Mouse (Mus musculus): ENCODE data around the gene Ndufb2. TPM values are rescaled to one million over a fixed set of nuclear protein-coding genes. Genes with fewer than 3 reads are reported as not detected.

Ndufb2 gene
- total RNA-seq (2021): 100 to 1,000 TPM; 685 to 720 TPM

GRCm38 (mm10) chr6:39592401-39593214, at the start of gene Ndufb2:
Gene Ndufb2 (plus strand): TSS chr6:39592574.
- peak; percentile 90 for DNase-seq (ENCODE audit: low spot score)
- intact Hi-C loops (cut with DNase I): loop anchor here (5.0 kb wide), 1 partner anchor 135 kb away; the partner anchor contains the start of gene Braf

DNA sequence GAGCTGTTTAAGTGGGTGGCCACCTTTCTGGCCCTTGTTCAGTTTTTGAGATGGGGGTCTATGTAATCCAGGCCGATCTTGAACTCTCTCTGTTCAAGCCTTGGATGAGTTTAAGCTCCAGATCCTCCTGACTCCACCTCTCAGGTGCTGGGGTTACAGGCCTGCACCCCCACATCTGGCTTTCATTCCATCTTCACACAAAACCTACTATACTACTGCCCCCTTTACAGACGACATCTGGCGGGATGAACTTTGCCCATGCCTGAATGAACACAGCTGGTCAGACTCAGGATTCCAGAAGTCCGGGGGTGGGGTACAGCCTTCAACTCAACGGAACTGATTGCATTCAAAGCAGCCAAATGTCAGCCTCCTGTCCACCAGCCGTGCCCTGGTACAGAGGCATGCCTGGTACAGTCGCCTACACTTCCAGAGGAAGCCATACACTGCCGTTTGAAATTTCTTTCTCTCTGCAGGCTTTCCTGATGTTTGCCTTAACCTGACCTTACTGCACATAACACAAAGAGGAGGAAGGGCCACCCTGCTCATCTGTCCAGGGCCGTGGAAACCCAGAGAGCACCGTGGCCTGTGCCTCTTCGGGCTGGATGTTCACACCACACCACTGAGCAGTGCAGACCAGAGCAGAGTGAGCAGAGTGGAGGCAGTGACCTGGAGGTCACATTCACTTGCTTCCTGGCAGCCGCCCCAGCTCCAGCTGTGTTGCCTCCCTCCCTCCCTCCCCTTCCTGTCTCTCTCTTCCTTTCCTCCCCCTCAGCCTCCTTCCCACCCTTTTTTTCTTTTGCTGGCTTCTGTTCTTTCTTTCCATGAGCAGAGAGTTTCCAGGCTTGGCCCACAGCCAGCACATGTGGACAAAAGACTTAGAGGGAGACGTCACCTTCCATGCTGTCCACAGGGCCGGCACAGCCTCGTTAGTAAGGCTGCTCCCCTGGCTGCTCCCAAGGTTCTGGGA, 49.5 kb upstream of the Ndufb2 start:
- DNase-seq (ENCODE audit: low spot score): peak; percentile 83
- intact Hi-C loops (cut with DNase I): loop anchor here (2.0 kb wide), 1 partner anchor 14 kb away; the partner anchor contains the start of gene Dennd2a

DNA sequence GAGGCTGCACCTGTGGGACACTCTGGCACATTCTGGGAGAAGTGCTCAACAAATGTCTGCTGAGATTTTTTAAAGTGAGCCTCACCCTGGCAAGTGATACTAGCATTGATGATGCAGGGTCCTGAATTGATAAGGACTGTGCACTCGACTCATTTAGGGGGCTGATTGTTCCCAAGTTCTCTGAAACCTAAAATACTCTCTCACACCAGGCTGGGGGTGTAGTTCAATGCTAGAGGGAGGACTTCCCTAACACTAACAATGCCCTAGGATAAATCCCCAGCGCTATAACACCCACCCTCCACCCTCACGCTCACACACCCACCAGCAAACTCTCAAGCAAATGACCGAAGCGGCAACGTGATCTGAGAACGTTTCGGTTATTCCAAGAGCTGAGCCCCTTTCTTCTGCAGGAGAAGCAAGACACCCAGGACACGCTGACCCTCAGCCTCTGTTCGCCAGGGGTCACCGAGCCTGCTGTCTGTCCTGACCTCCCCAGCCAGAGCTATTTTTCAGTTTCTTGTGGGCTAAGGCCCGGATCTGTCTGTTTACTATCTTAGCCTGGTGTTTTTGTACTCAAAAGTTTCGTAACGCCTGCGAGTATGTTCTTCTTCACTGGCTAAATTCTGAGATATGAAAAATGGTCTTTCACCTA, 48.5 kb upstream of the Ndufb2 start:
- no peak for DNase-seq (ENCODE audit: low spot score)
- intact Hi-C loops (cut with DNase I): loop anchor here (2.0 kb wide), 1 partner anchor 13 kb away; the partner anchor contains the start of gene Dennd2a

DNA sequence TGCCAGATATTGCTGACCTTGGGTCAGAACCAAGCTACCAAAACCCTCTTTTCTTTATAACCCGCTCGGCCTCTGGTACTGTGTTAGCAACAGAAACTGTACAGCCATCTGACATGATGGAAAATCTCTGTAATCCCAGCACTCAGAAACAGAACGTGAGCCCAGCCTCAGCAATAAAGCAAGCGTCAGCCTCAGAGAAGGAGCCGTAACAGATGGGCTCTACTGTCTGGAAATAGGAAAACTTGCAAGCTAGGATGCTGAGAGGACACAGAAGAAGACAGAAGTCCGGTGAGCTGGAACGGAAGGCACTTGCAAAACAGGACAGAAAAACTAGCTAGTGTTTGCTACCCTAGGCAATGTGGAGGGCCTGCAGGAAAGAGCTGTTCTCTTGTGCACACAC, 46.9 kb upstream of the Ndufb2 start:
- no peak for DNase-seq (ENCODE audit: low spot score)
- intact Hi-C loops (cut with DNase I): no loop called here

DNA sequence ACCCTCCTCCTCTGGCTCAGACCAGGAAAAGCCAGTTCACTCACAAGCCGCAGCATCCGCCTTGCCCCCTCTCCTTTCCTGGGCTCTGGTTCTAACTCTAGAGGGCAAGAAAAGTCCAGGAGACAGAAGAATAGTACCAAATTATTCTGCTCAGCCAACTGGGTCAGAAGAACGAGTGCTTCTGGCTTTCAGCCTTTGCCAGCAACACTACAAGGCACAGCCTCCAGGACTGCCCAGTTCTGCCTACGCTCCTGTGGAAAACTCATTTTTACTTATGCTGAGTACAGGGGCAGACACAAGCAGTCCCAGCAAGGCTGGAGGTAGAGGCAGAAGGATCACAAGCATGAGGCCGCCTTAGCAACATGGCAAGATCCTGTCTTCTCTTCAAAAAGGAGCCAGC, 44.3 kb upstream of the Ndufb2 start:
- intact Hi-C loops (cut with DNase I): no loop called here
- DNase-seq (ENCODE audit: low spot score): no peak

GRCm38 (mm10) chr6:39551981-39552636, 40.3 kb upstream of the Ndufb2 start:
- no peak for DNase-seq (ENCODE audit: low spot score)
- intact Hi-C loops (cut with DNase I): no loop called here

DNA sequence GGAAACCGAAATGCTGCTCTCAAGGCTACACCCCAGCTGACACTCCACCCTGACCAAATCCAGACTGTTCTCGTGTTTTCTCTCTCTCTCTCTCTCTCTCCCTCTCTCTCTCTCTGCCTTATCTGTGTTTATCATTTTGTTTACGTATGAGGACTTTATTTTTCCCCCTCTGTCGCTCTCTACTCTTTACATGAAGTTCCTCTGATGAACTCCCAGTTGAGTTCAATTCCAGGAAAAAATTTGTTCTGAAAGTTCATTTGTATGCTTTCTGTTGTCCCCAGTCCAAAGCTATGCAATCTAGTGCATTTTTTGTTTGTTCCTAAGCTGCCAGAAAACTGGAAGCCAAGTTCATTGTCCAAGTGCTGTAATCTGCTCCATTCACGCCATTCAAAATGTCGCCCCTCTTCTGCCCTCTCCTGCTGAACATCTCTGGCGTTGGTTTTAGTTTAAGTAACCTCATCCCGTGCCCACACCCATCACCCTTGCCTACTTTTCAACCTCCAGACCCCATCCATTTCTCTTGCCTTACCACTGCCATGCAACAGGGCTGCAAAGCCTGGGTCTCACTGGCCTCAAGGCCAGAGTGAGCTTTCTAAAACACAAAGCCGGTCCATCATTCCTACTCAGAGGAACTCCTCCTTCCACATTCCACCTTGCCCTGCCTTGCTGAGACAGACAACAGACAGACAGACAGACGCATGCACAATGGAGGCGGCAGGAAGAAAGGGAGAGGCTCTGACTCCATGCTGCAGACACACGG, 37.3 kb upstream of the Ndufb2 start:
- intact Hi-C loops (cut with DNase I): no loop called here
- DNase-seq (ENCODE audit: low spot score): no peak

- intact Hi-C loops (cut with DNase I): no loop called here
- no peak for DNase-seq (ENCODE audit: low spot score)
Measured at GRCm38 (mm10) chr6:39555648-39555945, 36.8 kb upstream of the Ndufb2 start.

DNA sequence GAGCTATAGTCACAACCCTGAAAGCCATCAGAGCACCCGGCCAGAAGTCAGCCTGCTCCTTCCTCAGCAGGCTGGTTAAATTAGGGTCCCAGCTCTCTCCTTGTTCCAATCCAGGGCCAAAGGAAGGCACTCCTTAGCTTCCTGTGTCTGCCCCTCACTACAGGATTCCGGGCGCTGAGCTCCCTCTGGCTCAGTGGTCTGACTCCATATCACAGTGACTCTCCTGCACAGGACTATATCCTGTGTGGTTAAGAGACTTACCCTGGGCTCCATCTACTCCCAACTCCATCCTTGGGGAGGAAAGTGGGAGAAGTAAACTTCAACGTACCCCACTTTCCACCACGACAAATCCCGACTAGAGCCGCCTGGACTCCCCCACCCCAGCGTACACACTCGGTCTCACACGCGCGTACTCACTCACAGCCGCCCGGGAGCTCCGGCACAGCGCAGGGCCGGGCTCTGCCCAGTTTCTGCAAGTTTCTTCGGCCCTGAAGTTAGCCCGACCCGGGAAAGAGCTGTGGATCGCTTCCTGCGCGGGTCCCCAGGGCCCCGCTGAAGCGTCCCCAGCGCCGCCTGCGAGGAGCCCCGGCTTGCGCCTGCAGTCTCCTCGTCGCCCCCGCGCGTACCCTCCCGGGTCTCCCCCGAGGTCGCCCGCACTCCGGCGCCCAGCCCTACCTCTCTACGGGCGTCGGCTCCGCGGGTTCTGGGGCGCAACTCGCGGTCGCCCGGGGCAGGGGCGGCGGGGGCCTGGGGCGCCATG, 35.3 kb upstream of the Ndufb2 start:
- DNase-seq (ENCODE audit: low spot score): no peak
- intact Hi-C loops (cut with DNase I): loop anchor here (1.0 to 2.0 kb wide), 2 partner anchors 12 to 14 kb away; no protein-coding TSS in a partner anchor

DNA sequence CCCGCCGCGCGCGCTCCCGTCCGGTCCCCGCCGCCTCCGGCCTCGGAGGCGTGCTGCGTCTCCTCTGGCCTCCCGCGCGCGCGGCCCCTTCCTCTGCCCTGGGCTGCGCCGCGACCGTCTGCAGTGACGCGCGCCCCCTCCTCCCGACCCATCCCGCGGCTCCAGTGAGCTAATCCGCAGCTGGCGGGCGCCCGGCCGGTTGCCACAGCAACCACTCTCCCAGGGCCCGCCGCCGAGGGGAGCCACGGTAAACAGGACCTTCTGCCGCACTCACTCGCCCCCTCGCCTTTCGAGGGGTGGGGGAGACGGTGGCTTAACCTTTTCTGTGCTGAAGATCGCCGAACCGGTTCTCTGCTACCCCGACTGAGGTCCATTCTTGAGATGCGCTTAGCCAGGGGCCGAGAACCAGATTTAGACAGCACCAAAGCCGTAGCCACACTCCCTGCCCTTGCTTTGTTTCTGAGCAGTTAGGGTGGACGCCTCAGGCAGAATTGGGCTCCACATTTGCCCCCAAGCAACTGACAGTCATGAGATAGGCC, 34.6 kb upstream of the Ndufb2 start, which contains the start of gene Dennd2a:
TSS of gene Dennd2a (minus strand) at position 145 of the 539 bp plus-strand sequence.
- intact Hi-C loops (cut with DNase I): loop anchor here (1.0 to 2.0 kb wide), 2 partner anchors 12 to 15 kb away; no protein-coding TSS in a partner anchor
- DNase-seq (ENCODE audit: low spot score): peak; percentile 75

DNA sequence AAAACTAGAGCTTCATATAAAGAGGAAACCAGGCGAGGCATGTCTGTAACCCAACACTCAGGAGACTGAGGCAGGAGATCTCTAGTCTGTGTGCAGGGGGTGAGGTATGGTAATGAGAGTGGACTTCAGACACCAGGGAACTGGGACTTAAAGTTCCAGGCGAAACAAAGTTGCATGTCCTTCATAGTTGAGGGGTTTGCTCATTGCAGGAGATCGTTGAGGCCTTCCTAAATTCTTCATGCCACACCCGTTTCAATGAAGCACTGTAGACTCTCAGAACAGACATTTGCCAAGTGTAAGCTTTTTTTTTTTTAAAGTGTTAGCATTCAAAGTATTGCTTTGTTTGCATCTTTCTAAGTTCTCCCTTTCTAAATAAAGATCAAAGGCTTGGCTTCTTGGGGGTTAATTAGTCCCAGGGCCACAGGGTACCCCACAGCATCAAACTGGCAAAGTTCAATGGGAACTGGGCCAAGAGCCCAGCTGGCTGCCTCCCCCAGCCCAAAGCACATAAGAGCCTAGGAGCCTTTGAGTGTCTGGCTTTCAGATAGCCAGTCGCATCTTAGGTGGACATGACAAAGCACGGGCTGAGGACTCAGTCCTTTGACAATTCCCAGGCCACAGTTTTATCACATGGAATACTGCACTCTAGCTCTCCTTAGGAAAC, 33.0 kb upstream of the Ndufb2 start:
- no peak for DNase-seq (ENCODE audit: low spot score)
- intact Hi-C loops (cut with DNase I): no loop called here

- intact Hi-C loops (cut with DNase I): loop anchor here (1.0 kb wide), 1 partner anchor 99 kb away; no protein-coding TSS in a partner anchor
- peak; percentile 53 for DNase-seq (ENCODE audit: low spot score)
Measured at GRCm38 (mm10) chr6:39562166-39563015, 30.0 kb upstream of the Ndufb2 start.

DNA sequence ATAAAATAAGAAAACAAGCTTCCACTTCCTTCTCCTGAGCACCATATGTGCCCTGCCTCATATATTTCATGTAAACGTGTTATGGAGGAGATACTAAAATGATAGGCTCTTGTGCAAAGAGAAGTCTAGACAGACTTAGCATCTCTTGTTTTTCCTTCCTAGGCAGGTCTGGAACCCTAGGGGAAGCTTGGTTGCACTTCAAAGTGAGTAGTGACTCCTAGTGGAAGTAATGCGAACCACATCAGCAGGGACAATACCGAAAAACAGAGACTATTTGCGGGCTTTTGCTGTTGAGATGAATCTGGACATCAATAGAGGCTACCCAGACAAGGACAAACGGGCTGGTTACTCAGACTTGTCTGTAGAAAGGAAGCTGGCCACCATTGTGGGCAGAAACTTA, 24.8 kb upstream of the Ndufb2 start:
- no peak for DNase-seq (ENCODE audit: low spot score)
- intact Hi-C loops (cut with DNase I): loop anchor here (1.0 to 5.0 kb wide), 2 partner anchors 104 to 145 kb away; partner anchors contain the start of gene Mkrn1

DNA sequence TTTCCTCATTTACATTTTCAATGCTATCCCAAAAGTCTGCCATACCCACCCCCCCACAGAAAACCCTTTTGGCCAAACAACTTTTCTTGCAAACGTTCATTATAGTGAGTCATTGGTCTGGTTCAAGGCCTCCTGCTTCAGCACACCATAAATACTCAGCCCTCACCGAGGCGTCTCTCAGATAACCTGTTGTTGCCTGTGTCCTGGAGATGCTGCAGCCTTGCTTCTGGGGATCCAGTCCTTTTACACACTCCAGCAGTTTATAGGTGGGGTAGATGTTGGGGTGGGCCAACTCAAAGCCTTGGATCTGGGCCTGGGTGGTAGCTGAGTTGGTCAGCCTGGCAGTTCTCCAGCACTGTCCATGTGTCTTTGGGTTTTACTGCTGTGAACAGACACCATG, 21.9 kb upstream of the Ndufb2 start:
- DNase-seq (ENCODE audit: low spot score): no peak
- intact Hi-C loops (cut with DNase I): no loop called here

DNA sequence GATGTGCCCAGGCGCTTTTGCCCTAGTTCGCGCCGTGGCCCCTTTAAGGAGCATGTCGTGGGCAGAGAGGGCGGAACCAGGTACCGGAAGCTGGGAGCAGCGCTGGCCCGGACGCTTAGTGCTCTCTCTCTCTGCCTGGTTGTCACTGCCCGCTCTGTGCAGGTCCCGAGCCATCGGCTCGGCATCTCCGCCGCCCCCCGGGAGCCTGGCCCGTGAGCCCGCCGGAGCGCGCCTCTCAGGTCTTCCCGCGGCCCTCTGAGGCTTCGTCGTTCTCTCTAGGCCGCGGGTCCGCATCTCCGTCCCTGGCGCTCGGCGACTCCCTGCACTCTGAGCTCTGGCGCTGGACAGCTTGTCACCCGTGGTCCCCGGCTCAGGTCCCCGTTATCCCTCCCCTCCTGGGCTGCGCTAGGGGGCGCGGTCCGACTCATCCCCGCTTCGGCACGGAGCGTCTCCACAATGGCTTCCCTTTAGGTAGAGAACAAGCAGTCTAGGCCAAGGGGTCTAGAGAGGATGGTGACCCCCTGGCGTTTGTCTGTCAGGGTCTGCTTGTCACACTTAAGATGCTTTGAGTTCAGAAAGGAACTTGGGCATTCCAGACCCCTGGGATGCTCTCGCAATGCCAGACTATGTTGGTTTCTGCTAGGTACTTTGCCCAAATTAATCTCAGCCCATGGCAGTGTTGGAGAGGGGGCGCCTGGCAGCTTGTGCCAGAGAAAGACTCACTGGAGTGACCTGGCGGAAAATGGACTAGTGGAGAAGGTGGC, 18.4 kb upstream of the Ndufb2 start, which contains the start of gene Adck2:
TSS of gene Adck2 (plus strand) at position 83 of the 764 bp plus-strand sequence.
- peak; percentile 64 for DNase-seq (ENCODE audit: low spot score)
- intact Hi-C loops (cut with DNase I): no loop called here

GRCm38 (mm10) chr6:39574555-39574869, 17.9 kb upstream of the Ndufb2 start:
- intact Hi-C loops (cut with DNase I): no loop called here

More at GRCm38 (mm10) chr6:39574555-39574869, 17.9 kb upstream of the Ndufb2 start:
- DNase-seq (ENCODE audit: low spot score): no peak

Measured in heart, postnatal 25 days (tissue).